Mouse (Mus musculus) erythroblast, embryonic 14.5 days (primary cell): ENCODE results near the gene Oaf.

ENCODE experiments used
- GATA1 ChIP-seq: IDR thresholded peaks from 2 replicates; pipeline ENCODE4 v1.6.1; 2012; ENCODE audit warnings: low read length, inconsistent platforms, mixed read lengths
- TAL1 ChIP-seq: IDR thresholded peaks from 3 replicates; pipeline ENCODE4 v1.6.1; 2012; ENCODE audit warnings: low read length, inconsistent platforms, mixed read lengths

GRCm38 (mm10) chr9:43227626-43228025 is 12.1 kb downstream of the Oaf start:
- TF ChIP-seq TAL1 (no peak), GATA1 (no peak)
